Mouse (Mus musculus): ENCODE data around the gene Rgl1. TPM values are rescaled to one million over a fixed set of nuclear protein-coding genes. Genes with fewer than 3 reads are reported as not detected.

Rgl1 gene
- polyA plus RNA-seq, 1 experiment = 7.1 TPM

DNA sequence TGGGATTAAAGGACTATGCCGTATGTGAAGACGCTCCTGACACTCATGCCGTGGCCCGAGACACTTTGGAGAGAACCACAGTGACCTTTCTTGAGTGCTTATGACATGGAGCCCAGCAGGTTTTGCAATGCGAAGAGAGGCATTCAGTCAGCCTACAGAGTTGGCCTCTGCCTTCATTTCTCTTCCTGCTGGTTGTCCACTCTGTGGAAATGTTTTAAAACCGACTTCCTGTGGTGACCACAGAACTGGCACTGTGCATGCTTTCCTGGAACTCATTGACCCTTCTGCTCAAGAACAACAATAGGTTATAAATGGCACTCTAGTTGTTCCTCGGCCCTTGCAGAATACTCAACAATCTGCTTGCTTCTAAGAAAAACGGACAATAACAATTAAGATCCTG, 166.8 kb downstream of the Rgl1 start:
- Histone ChIP-seq H3K4me1 (replicated peaks; ENCODE audit: control insufficient read depth, insufficient read depth, low read length) (peaks cover 13% of the 10 kb centered on the region), H3K4me3 (ENCODE audit: control insufficient read depth, insufficient read depth, low read length) (no peak overlapping the region), H3K27me3 (ENCODE audit: control insufficient read depth, insufficient read depth, low read length) (no peaks in the 10 kb centered on the region), H3K27ac (ENCODE audit: control insufficient read depth, insufficient read depth, low read length) (no peak overlapping the region), H3K36me3 (ENCODE audit: control insufficient read depth, insufficient read depth, low read length) (no peaks in the 10 kb centered on the region)
- DNase-seq = no peak
- 74% methylated on average over 8 of the region's 8 CpGs for WGBS
- no peak for TF ChIP-seq POLR2A (IDR thresholded peaks at IDR 0.05; ENCODE audit: control insufficient read depth, extremely low read depth, insufficient read depth, low read length, poor library complexity)
- TF ChIP-seq CTCF (IDR thresholded peaks at IDR 0.05; ENCODE audit: borderline replicate concordance, control insufficient read depth, extremely low read depth, insufficient read depth, low read length, poor library complexity) = no peak

DNA sequence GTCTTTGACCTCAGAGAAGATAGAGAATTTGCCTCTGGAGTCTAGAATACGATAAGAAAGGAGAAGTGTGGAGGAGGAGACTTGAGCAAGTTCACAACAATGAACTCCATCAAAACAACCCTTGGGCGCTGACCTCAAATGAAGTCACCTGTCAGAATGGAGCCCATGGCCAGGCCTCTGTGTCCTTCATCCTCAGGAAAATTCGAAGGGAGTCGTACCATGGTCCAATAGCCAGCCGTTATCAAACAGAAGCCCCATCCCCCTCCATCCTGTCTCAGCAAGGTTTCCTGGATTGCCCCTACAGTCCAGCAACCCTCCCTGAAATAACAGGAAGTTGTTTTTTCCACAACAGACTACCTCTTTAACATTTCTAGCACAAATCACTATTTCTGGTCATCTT, 171.5 kb downstream of the Rgl1 start:
- WGBS = 20% methylated on average over 5 of the region's 5 CpGs
- no peaks in the 10 kb centered on the region for H3K36me3 ChIP-seq (ENCODE audit: control insufficient read depth, insufficient read depth, low read length)
- H3K4me1 ChIP-seq (replicated peaks; ENCODE audit: control insufficient read depth, insufficient read depth, low read length) = peaks cover 36% of the 10 kb centered on the region
- peak overlapping the region; percentile 87 for H3K27ac ChIP-seq (ENCODE audit: control insufficient read depth, insufficient read depth, low read length)
- H3K27me3 ChIP-seq (ENCODE audit: control insufficient read depth, insufficient read depth, low read length) = no peaks in the 10 kb centered on the region
- DNase-seq = peak; percentile 39
- no peak overlapping the region for H3K4me3 ChIP-seq (ENCODE audit: control insufficient read depth, insufficient read depth, low read length)
- TF ChIP-seq CTCF (IDR thresholded peaks at IDR 0.05; ENCODE audit: borderline replicate concordance, control insufficient read depth, extremely low read depth, insufficient read depth, low read length, poor library complexity) = no peak
- TF ChIP-seq POLR2A (IDR thresholded peaks at IDR 0.05; ENCODE audit: control insufficient read depth, extremely low read depth, insufficient read depth, low read length, poor library complexity) = no peak

DNA sequence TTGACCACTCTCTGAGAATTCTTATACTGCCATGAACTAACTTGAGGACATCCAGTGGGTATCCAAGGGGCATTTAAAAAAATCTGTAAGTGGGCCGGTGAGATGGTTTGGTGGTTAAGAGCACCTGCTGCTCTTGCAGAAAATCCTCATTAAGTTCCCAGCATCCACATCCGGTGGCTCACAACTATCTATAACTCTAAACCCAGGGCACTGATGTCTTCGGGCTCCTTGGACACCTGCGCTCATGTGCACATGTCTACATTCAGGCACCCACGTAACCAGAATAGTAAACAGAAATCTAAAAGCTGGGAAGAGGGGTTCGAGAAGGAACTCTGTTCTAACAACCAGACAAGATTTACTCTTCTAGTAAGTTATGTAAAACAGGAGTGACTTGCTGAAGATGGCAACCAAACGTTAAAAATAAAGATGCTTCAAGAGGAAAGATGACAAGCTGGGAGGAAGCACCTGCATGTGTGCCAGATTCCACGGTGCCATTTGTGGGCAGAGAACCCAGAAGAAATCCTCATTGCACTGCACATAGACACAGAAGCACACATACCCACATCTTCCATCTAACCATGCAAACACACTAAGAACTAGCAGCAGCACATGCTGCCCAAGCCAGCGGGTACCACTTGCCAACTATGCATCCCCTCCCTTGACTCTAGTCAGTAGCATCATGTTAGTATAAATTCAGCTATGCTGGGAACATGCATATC, 172.2 kb downstream of the Rgl1 start:
- no peaks in the 10 kb centered on the region for H3K36me3 ChIP-seq (ENCODE audit: control insufficient read depth, insufficient read depth, low read length)
- H3K4me3 ChIP-seq (ENCODE audit: control insufficient read depth, insufficient read depth, low read length) = no peak overlapping the region
- H3K27ac ChIP-seq (ENCODE audit: control insufficient read depth, insufficient read depth, low read length) = peak overlapping the region; percentile 87
- peak; percentile 55 for DNase-seq
- H3K27me3 ChIP-seq (ENCODE audit: control insufficient read depth, insufficient read depth, low read length) = no peaks in the 10 kb centered on the region
- TF ChIP-seq CTCF (IDR thresholded peaks at IDR 0.05; ENCODE audit: borderline replicate concordance, control insufficient read depth, extremely low read depth, insufficient read depth, low read length, poor library complexity) = no peak
- TF ChIP-seq POLR2A (IDR thresholded peaks at IDR 0.05; ENCODE audit: control insufficient read depth, extremely low read depth, insufficient read depth, low read length, poor library complexity) = no peak
- WGBS = 4% methylated on average over 9 of the region's 9 CpGs
- peaks cover 36% of the 10 kb centered on the region for H3K4me1 ChIP-seq (replicated peaks; ENCODE audit: control insufficient read depth, insufficient read depth, low read length)

DNA sequence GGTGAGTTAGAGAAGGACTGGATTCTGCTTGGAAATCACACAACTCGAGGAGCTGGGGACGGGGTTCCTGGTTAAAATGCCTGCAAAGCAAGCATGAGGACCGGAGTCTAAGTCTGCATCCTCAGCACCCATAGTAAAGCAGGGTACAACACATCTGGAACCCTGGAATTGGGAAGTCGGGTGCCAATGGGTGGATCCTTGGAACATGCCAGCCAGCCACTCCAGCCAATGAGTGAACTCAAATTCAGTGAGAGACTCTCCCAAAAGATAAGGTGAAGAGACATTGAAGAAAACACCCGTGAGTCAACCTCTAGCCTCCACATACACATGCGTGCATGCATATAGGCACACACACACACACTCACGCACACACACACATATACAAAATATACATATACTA, 172.8 kb downstream of the Rgl1 start:
- Histone ChIP-seq H3K4me1 (replicated peaks; ENCODE audit: control insufficient read depth, insufficient read depth, low read length) (peaks cover 36% of the 10 kb centered on the region), H3K27ac (ENCODE audit: control insufficient read depth, insufficient read depth, low read length) (peak overlapping the region; percentile 71; the same call in 1 of the 2 replicates)
- 85% methylated on average over 7 of the region's 7 CpGs for WGBS

DNA sequence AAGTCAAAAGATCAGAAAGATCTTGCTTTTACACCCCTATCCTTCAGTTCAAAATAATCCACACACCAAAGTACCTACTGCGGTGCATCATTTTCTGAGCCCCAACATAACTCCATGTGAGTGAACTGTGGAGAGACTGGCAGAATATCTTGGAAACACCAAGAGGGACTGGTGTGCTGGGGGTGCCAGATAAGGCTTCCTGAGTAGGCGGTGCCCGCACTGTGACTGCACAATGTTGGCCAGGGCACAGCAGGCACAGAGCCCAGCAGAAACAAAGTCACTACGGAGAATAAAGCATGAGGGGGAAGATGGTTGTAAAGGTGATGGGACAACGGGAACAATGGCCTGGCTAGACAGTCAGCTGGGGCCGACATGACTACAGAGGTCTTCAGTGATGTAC, 173.5 kb downstream of the Rgl1 start:
- H3K36me3 ChIP-seq (ENCODE audit: control insufficient read depth, insufficient read depth, low read length) = no peaks in the 10 kb centered on the region
- H3K4me1 ChIP-seq (replicated peaks; ENCODE audit: control insufficient read depth, insufficient read depth, low read length) = peaks cover 36% of the 10 kb centered on the region
- peak; percentile 30 for DNase-seq
- peak overlapping the region; percentile 21; the same call in 1 of the 2 replicates for H3K27ac ChIP-seq (ENCODE audit: control insufficient read depth, insufficient read depth, low read length)
- H3K4me3 ChIP-seq (ENCODE audit: control insufficient read depth, insufficient read depth, low read length) = no peak overlapping the region
- TF ChIP-seq POLR2A (IDR thresholded peaks at IDR 0.05; ENCODE audit: control insufficient read depth, extremely low read depth, insufficient read depth, low read length, poor library complexity) = no peak
- no peak for TF ChIP-seq CTCF (IDR thresholded peaks at IDR 0.05; ENCODE audit: borderline replicate concordance, control insufficient read depth, extremely low read depth, insufficient read depth, low read length, poor library complexity)
- WGBS = 12% methylated on average over 6 of the region's 6 CpGs
- no peaks in the 10 kb centered on the region for H3K27me3 ChIP-seq (ENCODE audit: control insufficient read depth, insufficient read depth, low read length)

More for the DNA sequence above, 172.8 kb downstream of the Rgl1 start:
- no peak for TF ChIP-seq CTCF (IDR thresholded peaks at IDR 0.05; ENCODE audit: borderline replicate concordance, control insufficient read depth, extremely low read depth, insufficient read depth, low read length, poor library complexity)
- no peak for TF ChIP-seq POLR2A (IDR thresholded peaks at IDR 0.05; ENCODE audit: control insufficient read depth, extremely low read depth, insufficient read depth, low read length, poor library complexity)
- Histone ChIP-seq H3K27me3 (ENCODE audit: control insufficient read depth, insufficient read depth, low read length) (no peaks in the 10 kb centered on the region), H3K4me3 (ENCODE audit: control insufficient read depth, insufficient read depth, low read length) (no peak overlapping the region), H3K36me3 (ENCODE audit: control insufficient read depth, insufficient read depth, low read length) (no peaks in the 10 kb centered on the region)
- no peak for DNase-seq

DNA sequence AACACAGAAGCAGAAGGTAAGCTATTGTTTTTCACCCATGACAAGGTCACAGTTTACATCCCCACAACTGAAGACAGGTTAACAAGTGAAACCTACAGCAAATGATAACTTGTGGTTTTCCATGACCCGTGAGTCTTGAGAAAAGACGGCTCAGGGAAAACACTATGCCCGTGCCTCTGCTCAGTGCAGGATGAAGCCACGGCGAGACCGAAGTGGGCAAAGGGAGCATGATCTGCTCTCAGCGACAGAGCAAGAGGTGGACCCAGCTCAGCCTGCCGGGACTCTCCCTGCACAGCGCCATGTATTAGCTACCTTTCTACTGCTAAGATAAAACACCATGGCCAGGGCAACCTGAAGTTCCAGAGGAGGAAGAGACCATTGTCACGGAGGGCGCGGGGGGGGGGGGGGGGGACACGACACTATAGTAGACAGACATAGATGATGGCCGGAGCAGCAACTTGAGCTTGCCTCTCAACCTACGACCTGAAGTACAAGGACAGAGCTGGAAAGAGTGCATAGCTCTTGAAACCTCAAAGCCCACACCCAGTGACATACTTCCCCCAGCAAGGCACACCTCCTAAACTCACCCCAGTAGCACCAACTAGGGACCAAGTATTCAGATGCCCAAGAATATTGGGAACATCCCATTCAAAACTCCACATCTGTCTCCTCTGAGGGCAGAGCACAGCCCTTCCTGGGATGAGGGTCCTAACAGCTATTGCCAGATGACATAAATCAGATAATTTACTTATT, 174.2 kb downstream of the Rgl1 start:
- Histone ChIP-seq H3K4me1 (replicated peaks; ENCODE audit: control insufficient read depth, insufficient read depth, low read length) (peaks cover 36% of the 10 kb centered on the region), H3K4me3 (ENCODE audit: control insufficient read depth, insufficient read depth, low read length) (no peak overlapping the region), H3K36me3 (ENCODE audit: control insufficient read depth, insufficient read depth, low read length) (no peaks in the 10 kb centered on the region), H3K27me3 (ENCODE audit: control insufficient read depth, insufficient read depth, low read length) (no peaks in the 10 kb centered on the region), H3K27ac (ENCODE audit: control insufficient read depth, insufficient read depth, low read length) (peak overlapping the region; percentile 10; the same call in 1 of the 2 replicates)
- DNase-seq = peak; percentile 8
- 39% methylated on average over 15 of the region's 15 CpGs for WGBS
- TF ChIP-seq CTCF (IDR thresholded peaks at IDR 0.05; ENCODE audit: borderline replicate concordance, control insufficient read depth, extremely low read depth, insufficient read depth, low read length, poor library complexity) (no peak), POLR2A (IDR thresholded peaks at IDR 0.05; ENCODE audit: control insufficient read depth, extremely low read depth, insufficient read depth, low read length, poor library complexity) (no peak)
